Mouse (Mus musculus): ENCODE data around the gene Trpm8. TPM values are rescaled to one million over a fixed set of nuclear protein-coding genes. Genes with fewer than 3 reads are reported as not detected.

Gene Trpm8
- total and polyA plus RNA-seq, 3 experiments, result not detected

GRCm38 (mm10) chr1:88257681-88258080 lies 19.8 kb upstream of the Trpm8 start:
- in situ Hi-C loops (cut with MboI; ENCODE audit: low pct_ligation_motif_present, low pct_unique_long_range_greater_than_20kb, low sequenced_read_pairs) (no loop called here), dilution Hi-C loops (cut with MboI; ENCODE audit: extremely low pct_ligation_motif_present, extremely low pct_unique_long_range_greater_than_20kb, low sequenced_read_pairs) (no loop called here)
- Histone ChIP-seq H3K4me2 (ENCODE audit: insufficient read depth, low read depth, poor library complexity, severe bottlenecking) (no peak overlapping the region), H3K27ac (ENCODE audit: insufficient read depth, low read depth) (no peak overlapping the region), H3K9me3 (replicated peaks; ENCODE audit: low read length) (peaks cover 50% of the 10 kb centered on the region), H3K9ac (ENCODE audit: insufficient read depth, low read depth) (no peak overlapping the region), H3K4me3 (replicated peaks in 1 of 3; ENCODE audit: low read depth in 2 of 3, low read length in 2 of 3, poor library complexity in 1 of 3) (no peak overlapping the region), H3K27me3 (replicated peaks) (peaks cover 6% of the 10 kb centered on the region), H3K4me1 (ENCODE audit: control insufficient read depth in 1 of 2, insufficient read depth in 2 of 2) (peaks cover 2 to 29% of the 10 kb centered on the region in 2 experiments; a peak in 3 of 4 replicates), H3K79me2 (replicated peaks; ENCODE audit: control insufficient read depth, extremely low read depth, insufficient read depth, poor library complexity, severe bottlenecking) (no peaks in the 10 kb centered on the region), H3K36me3 (replicated peaks in 1 of 2; ENCODE audit: control insufficient read depth in 1 of 2, insufficient read depth in 1 of 2, low read length in 1 of 2) (peaks cover 3 to 29% of the 10 kb centered on the region in 2 experiments)
- DNase-seq (ENCODE audit: extremely low read depth), result no peak
- TF ChIP-seq BHLHE40 (IDR thresholded peaks at IDR 0.05; ENCODE audit: low read depth, low read length) (no peak), RCOR1 (conservative IDR thresholded peaks at IDR 0.05; ENCODE audit: low read depth, low read length) (no peak), ELF1 (IDR thresholded peaks at IDR 0.05; ENCODE audit: low read depth, low read length) (no peak), HCFC1 (IDR thresholded peaks at IDR 0.05; ENCODE audit: low read depth, low read length) (no peak)

- H3K27ac ChIP-seq (ENCODE audit: insufficient read depth, low read depth), result no peak overlapping the region
- peaks cover 43% of the 10 kb centered on the region for H3K9me3 ChIP-seq (replicated peaks; ENCODE audit: low read length)
- no peak overlapping the region for H3K4me2 ChIP-seq (ENCODE audit: insufficient read depth, low read depth, poor library complexity, severe bottlenecking)
- in situ Hi-C loops (cut with MboI; ENCODE audit: low pct_ligation_motif_present, low pct_unique_long_range_greater_than_20kb, low sequenced_read_pairs), result no loop called here
- H3K4me3 ChIP-seq (replicated peaks in 1 of 3; ENCODE audit: low read depth in 2 of 3, low read length in 2 of 3, poor library complexity in 1 of 3), result no peak overlapping the region
- H3K4me1 ChIP-seq (ENCODE audit: control insufficient read depth in 1 of 2, insufficient read depth in 2 of 2), result peaks cover 2 to 29% of the 10 kb centered on the region in 2 experiments; a peak in 3 of 4 replicates
- peaks cover 8 to 36% of the 10 kb centered on the region in 2 experiments for H3K36me3 ChIP-seq (replicated peaks in 1 of 2; ENCODE audit: control insufficient read depth in 1 of 2, insufficient read depth in 1 of 2, low read length in 1 of 2)
- no peak overlapping the region for H3K9ac ChIP-seq (ENCODE audit: insufficient read depth, low read depth)
- no peak for DNase-seq (ENCODE audit: extremely low read depth)
- dilution Hi-C loops (cut with MboI; ENCODE audit: extremely low pct_ligation_motif_present, extremely low pct_unique_long_range_greater_than_20kb, low sequenced_read_pairs), result no loop called here
- TF ChIP-seq USF2 (conservative IDR thresholded peaks at IDR 0.05; ENCODE audit: low read depth, low read length) (no peak), TCF12 (IDR thresholded peaks at IDR 0.05; ENCODE audit: low read depth, low read length) (no peak), HCFC1 (IDR thresholded peaks at IDR 0.05; ENCODE audit: low read depth, low read length) (no peak), CHD2 (IDR thresholded peaks at IDR 0.05; ENCODE audit: low read length) (no peak), POLR2A (IDR thresholded peaks at IDR 0.05; ENCODE audit: low read depth, low read length) (no peak), JUN (IDR thresholded peaks at IDR 0.05; ENCODE audit: insufficient read depth, low read depth, low read length) (no peak), ETS1 (conservative IDR thresholded peaks at IDR 0.05; ENCODE audit: low read depth, low read length) (no peak), IRF4 (IDR thresholded peaks at IDR 0.05; ENCODE audit: low read depth, low read length) (no peak), RCOR1 (conservative IDR thresholded peaks at IDR 0.05; ENCODE audit: low read depth, low read length) (no peak), MEF2A (IDR thresholded peaks at IDR 0.05; ENCODE audit: borderline replicate concordance, low read depth, low read length) (no peak), ZMIZ1 (IDR thresholded peaks at IDR 0.05; ENCODE audit: low read depth, low read length) (no peak), NELFE (IDR thresholded peaks at IDR 0.05; ENCODE audit: low read depth, low read length) (no peak), SMC3 (IDR thresholded peaks at IDR 0.05; ENCODE audit: low read depth, low read length) (no peak)
- no peaks in the 10 kb centered on the region for H3K79me2 ChIP-seq (replicated peaks; ENCODE audit: control insufficient read depth, extremely low read depth, insufficient read depth, poor library complexity, severe bottlenecking)
- peaks cover 6% of the 10 kb centered on the region for H3K27me3 ChIP-seq (replicated peaks)
Measured at GRCm38 (mm10) chr1:88258361-88258760, 19.1 kb upstream of the Trpm8 start.
